Mouse (Mus musculus): ENCODE data around the gene Ergic1. TPM values are rescaled to one million over a fixed set of nuclear protein-coding genes. Genes with fewer than 3 reads are reported as not detected.
A peak's percentile ranks its signal among the peaks of the same experiment; 100 is the strongest.

Ergic1 gene
- polyA plus RNA-seq, 1 experiment from 2014 or later, result 97.3 TPM

GRCm38 (mm10) chr17:26624999-26625398 lies 63.7 kb downstream of the Ergic1 start:
- H3K9me3 ChIP-seq, result no peaks in the 10 kb centered on the region
- no peaks in the 10 kb centered on the region for H3K27me3 ChIP-seq
- H3K4me1 ChIP-seq (replicated peaks), result no peaks in the 10 kb centered on the region
- no peak overlapping the region for H3K4me2 ChIP-seq
- no peak overlapping the region for H3K9ac ChIP-seq
- no peak overlapping the region for H3K4me3 ChIP-seq
- WGBS, result 90% methylated on average over 10 of the region's 10 CpGs
- H3K36me3 ChIP-seq, result peaks cover 43% of the 10 kb centered on the region
- no peak overlapping the region for H3K27ac ChIP-seq (replicated peaks)
- no peak for ATAC-seq (ENCODE audit: low FRiP score, low read depth)

DNA sequence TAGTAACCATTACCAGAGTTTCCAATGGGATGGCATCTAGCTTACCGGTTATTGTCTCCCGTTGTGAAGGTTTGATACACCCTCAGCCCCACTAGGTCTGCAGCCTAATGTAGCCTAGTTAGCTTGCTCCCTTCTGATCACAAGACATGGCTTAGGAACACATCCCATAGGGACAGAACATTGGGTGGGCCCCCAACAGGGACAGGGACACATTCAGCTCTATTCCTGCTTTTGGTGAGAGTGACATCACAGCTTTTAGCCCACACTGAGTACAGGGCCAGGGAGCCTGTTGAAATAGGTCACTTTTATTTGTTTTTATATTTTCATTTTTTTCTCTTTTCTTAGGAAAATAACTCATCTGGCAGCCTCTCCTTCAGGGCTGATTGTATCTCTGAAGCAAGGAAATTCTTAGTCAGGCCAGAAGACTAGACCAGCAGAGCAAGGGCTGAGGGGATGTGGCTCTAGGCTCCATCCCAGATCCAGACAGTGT lies 64.3 kb downstream of the Ergic1 start:
- no peak overlapping the region for H3K4me2 ChIP-seq
- H3K4me1 ChIP-seq (replicated peaks), result no peaks in the 10 kb centered on the region
- 95% methylated on average over 2 of the region's 2 CpGs for WGBS
- peaks cover 48% of the 10 kb centered on the region for H3K36me3 ChIP-seq
- H3K27ac ChIP-seq (replicated peaks), result no peak overlapping the region
- H3K27me3 ChIP-seq, result no peaks in the 10 kb centered on the region
- ATAC-seq (ENCODE audit: low FRiP score, low read depth), result no peak
- H3K9me3 ChIP-seq, result no peaks in the 10 kb centered on the region
- no peak overlapping the region for H3K4me3 ChIP-seq
- no peak overlapping the region for H3K9ac ChIP-seq

GRCm38 (mm10) chr17:26628479-26628878 lies 67.2 kb downstream of the Ergic1 start:
- no peaks in the 10 kb centered on the region for H3K4me1 ChIP-seq (replicated peaks)
- no peak for ATAC-seq (ENCODE audit: low FRiP score, low read depth)
- no peak overlapping the region for H3K27ac ChIP-seq (replicated peaks)
- H3K27me3 ChIP-seq, result no peaks in the 10 kb centered on the region
- WGBS, result 85% methylated on average over 6 of the region's 6 CpGs
- no peak overlapping the region for H3K9ac ChIP-seq
- no peak overlapping the region for H3K4me2 ChIP-seq
- H3K4me3 ChIP-seq, result no peak overlapping the region
- H3K9me3 ChIP-seq, result no peaks in the 10 kb centered on the region
- H3K36me3 ChIP-seq, result peaks cover 55% of the 10 kb centered on the region

GRCm38 (mm10) chr17:26628936-26629335 lies 67.6 kb downstream of the Ergic1 start:
- Histone ChIP-seq H3K4me1 (replicated peaks) (no peaks in the 10 kb centered on the region), H3K9me3 (no peaks in the 10 kb centered on the region), H3K27me3 (no peaks in the 10 kb centered on the region), H3K4me3 (no peak overlapping the region), H3K4me2 (no peak overlapping the region), H3K36me3 (peaks cover 53% of the 10 kb centered on the region), H3K27ac (replicated peaks) (no peak overlapping the region), H3K9ac (no peak overlapping the region)
- no peak for ATAC-seq (ENCODE audit: low FRiP score, low read depth)
- WGBS, result 95% methylated on average over 3 of the region's 3 CpGs

DNA sequence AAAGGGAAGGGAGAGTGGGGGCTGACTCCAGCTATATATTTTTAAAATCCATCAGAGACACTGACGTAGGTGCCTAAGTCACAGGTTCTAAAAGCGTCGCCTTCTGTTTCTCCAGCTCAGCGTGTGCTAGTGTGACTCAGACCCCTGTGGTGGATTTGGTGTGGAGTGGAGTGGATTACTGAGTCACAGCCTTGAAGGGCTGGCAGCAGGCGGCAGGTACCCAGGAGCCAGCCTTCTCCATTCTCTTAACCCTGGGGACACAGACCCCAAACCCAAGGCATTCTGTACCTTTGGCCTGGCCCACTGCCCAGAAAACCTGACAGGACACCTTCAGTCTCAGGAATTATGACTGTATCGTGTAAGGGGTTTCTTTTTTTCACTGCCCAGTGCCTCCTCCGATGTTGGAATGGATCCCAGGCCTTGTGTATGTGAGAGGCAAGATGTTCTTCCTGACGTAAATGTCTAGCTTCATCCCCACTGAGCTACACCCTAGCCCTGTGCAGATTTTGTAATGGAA lies 70.6 kb downstream of the Ergic1 start:
- Histone ChIP-seq H3K27ac (replicated peaks) (no peak overlapping the region), H3K27me3 (no peaks in the 10 kb centered on the region), H3K4me1 (replicated peaks) (no peaks in the 10 kb centered on the region), H3K9ac (no peak overlapping the region), H3K36me3 (peaks cover 51% of the 10 kb centered on the region), H3K4me3 (no peak overlapping the region), H3K9me3 (no peaks in the 10 kb centered on the region), H3K4me2 (no peak overlapping the region)
- no peak for ATAC-seq (ENCODE audit: low FRiP score, low read depth)
- 84% methylated on average over 8 of the region's 8 CpGs for WGBS

DNA sequence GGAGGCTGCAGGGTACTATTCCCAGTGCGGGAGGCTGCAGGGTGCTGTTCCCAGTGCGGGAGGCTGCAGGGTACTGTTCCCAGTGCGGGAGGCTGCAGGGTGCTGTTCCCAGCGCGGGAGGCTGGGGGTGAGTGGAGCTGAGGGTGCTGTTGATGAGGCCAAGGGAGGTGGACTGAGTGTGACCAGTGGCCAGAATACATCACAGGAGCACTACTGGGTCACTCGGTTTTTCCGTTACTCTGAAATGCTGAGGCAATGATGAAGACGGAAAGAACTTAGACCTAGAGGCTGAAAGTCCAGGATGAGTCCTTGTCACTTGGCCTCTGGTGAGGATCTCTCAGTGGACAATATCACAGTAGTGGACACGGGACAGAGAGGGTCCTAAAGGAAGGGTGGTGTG lies 71.9 kb downstream of the Ergic1 start:
- no peaks in the 10 kb centered on the region for H3K9me3 ChIP-seq
- no peaks in the 10 kb centered on the region for H3K27me3 ChIP-seq
- WGBS, result 97% methylated on average over 9 of the region's 9 CpGs
- peaks cover 42% of the 10 kb centered on the region for H3K36me3 ChIP-seq
- ATAC-seq (ENCODE audit: low FRiP score, low read depth), result no peak
- H3K9ac ChIP-seq, result no peak overlapping the region
- H3K4me2 ChIP-seq, result no peak overlapping the region
- no peak overlapping the region for H3K27ac ChIP-seq (replicated peaks)
- no peaks in the 10 kb centered on the region for H3K4me1 ChIP-seq (replicated peaks)
- no peak overlapping the region for H3K4me3 ChIP-seq

- 96% methylated on average over 9 of the region's 9 CpGs for WGBS
- no peaks in the 10 kb centered on the region for H3K9me3 ChIP-seq
- H3K27me3 ChIP-seq, result no peaks in the 10 kb centered on the region
- no peak overlapping the region for H3K27ac ChIP-seq (replicated peaks)
- no peak overlapping the region for H3K4me2 ChIP-seq
- no peak for ATAC-seq (ENCODE audit: low FRiP score, low read depth)
- peaks cover 44% of the 10 kb centered on the region for H3K36me3 ChIP-seq
- no peak overlapping the region for H3K9ac ChIP-seq
- H3K4me1 ChIP-seq (replicated peaks), result no peaks in the 10 kb centered on the region
- H3K4me3 ChIP-seq, result no peak overlapping the region
These were observed 72.6 kb downstream of the Ergic1 start for GRCm38 (mm10) chr17:26633926-26634325.

DNA sequence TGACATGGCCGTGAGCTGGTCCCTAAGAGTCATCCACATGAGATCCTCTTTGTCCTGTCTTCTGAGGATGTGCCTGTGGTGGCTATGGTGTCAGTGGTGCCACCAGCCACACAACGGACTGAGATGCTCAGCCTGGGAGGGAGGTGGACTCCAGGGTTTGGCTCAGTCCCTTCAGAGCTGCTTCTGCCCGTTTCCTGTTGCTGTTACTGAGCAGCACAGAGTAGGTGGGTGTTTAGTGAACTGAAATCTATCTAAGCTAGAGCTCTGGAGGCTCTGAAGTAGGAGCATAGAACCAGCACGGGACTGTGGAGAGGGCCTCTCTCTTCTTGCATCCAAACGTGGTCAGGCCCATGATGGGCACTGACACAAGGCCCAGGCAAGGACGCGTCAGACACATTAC lies 73.2 kb downstream of the Ergic1 start:
- no peak for ATAC-seq (ENCODE audit: low FRiP score, low read depth)
- Histone ChIP-seq H3K27ac (replicated peaks) (no peak overlapping the region), H3K4me1 (replicated peaks) (no peaks in the 10 kb centered on the region), H3K9ac (no peak overlapping the region), H3K36me3 (peaks cover 49% of the 10 kb centered on the region), H3K27me3 (no peaks in the 10 kb centered on the region), H3K9me3 (no peaks in the 10 kb centered on the region), H3K4me3 (no peak overlapping the region), H3K4me2 (no peak overlapping the region)
- WGBS, result 91% methylated on average over 7 of the region's 7 CpGs

DNA sequence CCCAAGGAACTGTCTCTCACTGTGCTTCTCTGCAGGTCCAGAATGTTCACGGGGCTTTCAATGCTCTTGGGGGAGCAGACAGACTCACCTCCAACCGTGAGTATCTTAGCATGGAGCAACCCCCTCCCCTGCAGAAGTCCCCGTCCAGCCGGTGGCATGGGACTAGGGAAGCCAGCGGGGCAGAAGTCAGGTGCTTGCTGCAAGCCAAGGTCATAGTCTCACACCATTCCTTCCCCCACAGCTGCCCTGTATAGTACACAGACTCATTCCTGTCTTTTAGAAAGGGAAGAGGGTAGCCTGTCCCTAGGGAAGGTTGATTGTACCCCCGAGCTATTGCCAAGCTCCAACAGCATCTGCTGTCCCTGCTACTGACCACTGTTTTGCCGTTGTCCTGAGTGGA lies 74.7 kb downstream of the Ergic1 start:
- peaks cover 50% of the 10 kb centered on the region; the same call in 1 of the 2 replicates for H3K36me3 ChIP-seq
- H3K4me2 ChIP-seq, result no peak overlapping the region
- no peak overlapping the region for H3K9ac ChIP-seq
- no peaks in the 10 kb centered on the region for H3K4me1 ChIP-seq (replicated peaks)
- H3K27me3 ChIP-seq, result no peaks in the 10 kb centered on the region
- 87% methylated on average over 7 of the region's 7 CpGs for WGBS
- H3K27ac ChIP-seq (replicated peaks), result no peak overlapping the region
- H3K4me3 ChIP-seq, result no peak overlapping the region
- ATAC-seq (ENCODE audit: low FRiP score, low read depth), result no peak
- H3K9me3 ChIP-seq, result no peaks in the 10 kb centered on the region

DNA sequence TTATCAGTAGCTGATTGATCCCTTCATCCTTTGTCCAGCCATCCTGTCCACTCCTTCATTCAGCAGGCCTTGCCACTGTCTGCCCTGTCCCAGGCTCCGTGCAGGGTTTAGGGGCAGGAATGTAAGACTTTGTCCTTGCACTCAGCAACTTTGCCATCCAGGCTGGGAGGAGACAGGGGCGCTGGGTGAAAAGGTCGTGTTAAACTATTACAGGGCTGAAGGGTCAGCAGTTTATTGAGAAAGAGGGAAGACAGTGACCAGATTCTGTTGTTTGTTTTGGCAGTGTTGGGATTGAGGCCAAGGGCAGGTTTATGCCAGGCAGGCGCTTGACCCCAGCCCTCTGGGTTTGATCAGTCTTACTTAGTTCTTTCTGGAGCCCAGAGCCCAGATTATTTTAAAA lies 76.6 kb downstream of the Ergic1 start:
- no peaks in the 10 kb centered on the region for H3K27me3 ChIP-seq
- no peak for ATAC-seq (ENCODE audit: low FRiP score, low read depth)
- H3K4me2 ChIP-seq, result no peak overlapping the region
- no peaks in the 10 kb centered on the region for H3K9me3 ChIP-seq
- WGBS, result 77% methylated on average over 4 of the region's 4 CpGs
- peaks cover 65% of the 10 kb centered on the region for H3K36me3 ChIP-seq
- no peak overlapping the region for H3K4me3 ChIP-seq
- H3K27ac ChIP-seq (replicated peaks), result no peak overlapping the region
- H3K4me1 ChIP-seq (replicated peaks), result no peaks in the 10 kb centered on the region
- H3K9ac ChIP-seq, result no peak overlapping the region

DNA sequence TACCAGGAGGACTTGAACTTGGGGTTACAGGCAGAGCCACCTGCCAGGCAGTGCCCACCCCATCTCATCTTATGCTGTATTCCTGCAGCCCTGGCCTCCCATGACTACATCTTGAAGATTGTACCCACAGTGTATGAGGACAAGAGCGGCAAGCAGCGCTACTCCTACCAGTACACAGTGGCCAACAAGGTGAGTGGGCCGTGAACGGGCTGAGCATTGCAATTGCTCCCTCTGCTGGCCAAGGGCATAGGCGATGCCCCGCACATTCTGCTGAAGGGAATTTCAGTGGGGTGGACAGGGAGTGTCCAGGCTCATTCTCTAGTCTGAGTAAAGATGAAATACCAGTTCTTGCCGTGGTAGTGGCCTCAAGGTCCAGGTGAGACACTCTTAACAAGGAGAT lies 77.4 kb downstream of the Ergic1 start:
- no peak overlapping the region for H3K4me3 ChIP-seq
- no peak overlapping the region for H3K4me2 ChIP-seq
- H3K36me3 ChIP-seq, result peaks cover 73% of the 10 kb centered on the region
- no peaks in the 10 kb centered on the region for H3K4me1 ChIP-seq (replicated peaks)
- no peaks in the 10 kb centered on the region for H3K9me3 ChIP-seq
- WGBS, result 23% methylated on average over 7 of the region's 7 CpGs
- H3K9ac ChIP-seq, result no peak overlapping the region
- 0 out of 2 replicates have a peak, but pooled peaks have one; percentile 43 for ATAC-seq (ENCODE audit: low FRiP score, low read depth)
- no peaks in the 10 kb centered on the region for H3K27me3 ChIP-seq
- no peak overlapping the region for H3K27ac ChIP-seq (replicated peaks)

- Histone ChIP-seq H3K27me3 (no peaks in the 10 kb centered on the region), H3K27ac (replicated peaks) (no peak overlapping the region), H3K4me2 (no peak overlapping the region), H3K9ac (no peak overlapping the region), H3K36me3 (peaks cover 72% of the 10 kb centered on the region), H3K4me3 (no peak overlapping the region), H3K4me1 (replicated peaks) (peaks cover 8% of the 10 kb centered on the region), H3K9me3 (no peaks in the 10 kb centered on the region)
- WGBS, result 95% methylated on average over 2 of the region's 2 CpGs
- no peak for ATAC-seq (ENCODE audit: low FRiP score, low read depth)
These were observed 78.5 kb downstream of the Ergic1 start for GRCm38 (mm10) chr17:26639791-26640190.

GRCm38 (mm10) chr17:26640286-26640740 lies 79.0 kb downstream of the Ergic1 start:
- no peaks in the 10 kb centered on the region for H3K9me3 ChIP-seq
- H3K4me1 ChIP-seq (replicated peaks), result peaks cover 12% of the 10 kb centered on the region
- H3K27me3 ChIP-seq, result no peaks in the 10 kb centered on the region
- H3K4me3 ChIP-seq, result no peak overlapping the region
- 96% methylated on average over 3 of the region's 3 CpGs for WGBS
- H3K4me2 ChIP-seq, result no peak overlapping the region
- H3K9ac ChIP-seq, result no peak overlapping the region
- ATAC-seq (ENCODE audit: low FRiP score, low read depth), result no peak
- peaks cover 71% of the 10 kb centered on the region for H3K36me3 ChIP-seq
- H3K27ac ChIP-seq (replicated peaks), result no peak overlapping the region

Data from hindbrain, embryonic 15.5 days (tissue).